Mouse (Mus musculus): ENCODE measurements at regions not wholly inside any gene's neighbourhood (a gene's known extent, or its start where the extent isn't known, plus 50 kb on each side); places are given as distances from the start of the nearest gene placed in this dataset.

- DNase-seq (ENCODE audit: extremely low spot score in 1 of 2, low spot score in 2 of 2) = no peak
- intact Hi-C loops (cut with DNase I) = no loop called here
Observed at GRCm38 (mm10) chr2:170675731-170676130, 55.9 kb upstream of the Dok5 start.

GRCm38 (mm10) chr2:170673683-170674082 lies 57.9 kb upstream of the Dok5 start:
- intact Hi-C loops (cut with DNase I) = no loop called here
- no peak for DNase-seq (ENCODE audit: extremely low spot score in 1 of 2, low spot score in 2 of 2)

- intact Hi-C loops (cut with DNase I) = no loop called here
- DNase-seq (ENCODE audit: extremely low spot score in 1 of 2, low spot score in 2 of 2) = no peak
Observed at GRCm38 (mm10) chr2:170672789-170673188, 58.8 kb upstream of the Dok5 start.

GRCm38 (mm10) chr2:170668960-170669359 lies 62.6 kb upstream of the Dok5 start:
- no peak for DNase-seq (ENCODE audit: extremely low spot score in 1 of 2, low spot score in 2 of 2)
- intact Hi-C loops (cut with DNase I) = no loop called here

GRCm38 (mm10) chr2:170668497-170668896 lies 63.1 kb upstream of the Dok5 start:
- intact Hi-C loops (cut with DNase I) = no loop called here
- DNase-seq (ENCODE audit: extremely low spot score in 1 of 2, low spot score in 2 of 2) = no peak

- intact Hi-C loops (cut with DNase I) = no loop called here
- peak; percentile 63 to 75 for DNase-seq (ENCODE audit: extremely low spot score in 1 of 2, low spot score in 2 of 2)
Observed at GRCm38 (mm10) chr2:170662069-170662980, 60.5 kb upstream of the 4930470P17Rik start.

GRCm38 (mm10) chr2:170659291-170659690 lies 57.5 kb upstream of the 4930470P17Rik start:
- intact Hi-C loops (cut with DNase I) = loop anchor here (10.0 kb wide), 1 partner anchor 196 kb away; no protein-coding TSS in a partner anchor
- no peak for DNase-seq (ENCODE audit: extremely low spot score in 1 of 2, low spot score in 2 of 2)

GRCm38 (mm10) chr2:170658520-170658919 lies 56.7 kb upstream of the 4930470P17Rik start:
- no peak for DNase-seq (ENCODE audit: extremely low spot score in 1 of 2, low spot score in 2 of 2)
- intact Hi-C loops (cut with DNase I) = loop anchor here (10.0 kb wide), 1 partner anchor 196 kb away; no protein-coding TSS in a partner anchor

- intact Hi-C loops (cut with DNase I) = loop anchor here (10.0 kb wide), 1 partner anchor 197 kb away; no protein-coding TSS in a partner anchor
Observed at GRCm38 (mm10) chr2:170657821-170658221, 56.0 kb upstream of the 4930470P17Rik start.

GRCm38 (mm10) chr2:170652128-170652527 lies 50.3 kb upstream of the 4930470P17Rik start:
- DNase-seq (ENCODE audit: extremely low spot score in 1 of 2, low spot score in 2 of 2) = peak in 1 of 2 experiments; percentile 42
- intact Hi-C loops (cut with DNase I) = loop anchor here (10.0 kb wide), 1 partner anchor 203 kb away; no protein-coding TSS in a partner anchor

More at GRCm38 (mm10) chr2:170657821-170658221, 56.0 kb upstream of the 4930470P17Rik start:
- DNase-seq (ENCODE audit: extremely low spot score in 1 of 2, low spot score in 2 of 2) = peak in 1 of 2 experiments; percentile 52
